Mouse (Mus musculus): Measurements from ENCODE around the gene D17H6S53E. TPM values are rescaled to one million over a fixed set of nuclear protein-coding genes. Genes with fewer than 3 reads are reported as not detected.

Gene D17H6S53E
- polyA plus RNA-seq, 1 experiment from 2014 or later: 2.7 TPM

GRCm38 (mm10) chr17:35166352-35167035 is 40.3 kb downstream of the D17H6S53E start:
- WGBS (ENCODE audit: insufficient replicate concordance): 69% methylated on average over 8 of the region's 8 CpGs
- Histone ChIP-seq H3K27ac (ENCODE audit: low read length) (no peak overlapping the region), H3K4me2 (ENCODE audit: low read depth, low read length) (no peak overlapping the region)

GRCm38 (mm10) chr17:35167794-35168193 is 41.6 kb downstream of the D17H6S53E start:
- no peak for ATAC-seq (ENCODE audit: low read depth)
- no peak overlapping the region for H3K9ac ChIP-seq (ENCODE audit: low read depth, low read length)
- no peak overlapping the region for H3K4me3 ChIP-seq (ENCODE audit: low read depth, low read length)
- H3K4me1 ChIP-seq (ENCODE audit: control insufficient read depth, low read depth, low read length): peaks cover 17% of the 10 kb centered on the region
- H3K27me3 ChIP-seq (ENCODE audit: control insufficient read depth, insufficient read depth, low read depth, low read length): no peaks in the 10 kb centered on the region
- no peaks in the 10 kb centered on the region for H3K9me3 ChIP-seq (replicated peaks; ENCODE audit: control insufficient read depth, low read length)
- no peak overlapping the region for H3K27ac ChIP-seq (ENCODE audit: low read length)
- WGBS (ENCODE audit: insufficient replicate concordance): 68% methylated on average over 7 of the region's 7 CpGs
- no peaks in the 10 kb centered on the region for H3K36me3 ChIP-seq (ENCODE audit: control insufficient read depth, insufficient read depth)
- no peak overlapping the region for H3K4me2 ChIP-seq (ENCODE audit: low read depth, low read length)

More at GRCm38 (mm10) chr17:35166352-35167035, 40.3 kb downstream of the D17H6S53E start:
- Histone ChIP-seq H3K27me3 (ENCODE audit: control insufficient read depth, insufficient read depth, low read depth, low read length) (no peaks in the 10 kb centered on the region), H3K4me3 (ENCODE audit: low read depth, low read length) (no peak overlapping the region), H3K9ac (ENCODE audit: low read depth, low read length) (no peak overlapping the region), H3K36me3 (ENCODE audit: control insufficient read depth, insufficient read depth) (peaks cover 7% of the 10 kb centered on the region), H3K9me3 (replicated peaks; ENCODE audit: control insufficient read depth, low read length) (no peaks in the 10 kb centered on the region), H3K4me1 (ENCODE audit: control insufficient read depth, low read depth, low read length) (peaks cover 25% of the 10 kb centered on the region)
- ATAC-seq (ENCODE audit: low read depth): no peak

- no peak for ATAC-seq (ENCODE audit: low read depth)
- Histone ChIP-seq H3K4me3 (ENCODE audit: low read depth, low read length) (no peak overlapping the region), H3K36me3 (ENCODE audit: control insufficient read depth, insufficient read depth) (no peaks in the 10 kb centered on the region), H3K9me3 (replicated peaks; ENCODE audit: control insufficient read depth, low read length) (no peaks in the 10 kb centered on the region), H3K4me1 (ENCODE audit: control insufficient read depth, low read depth, low read length) (peaks cover 8% of the 10 kb centered on the region), H3K27me3 (ENCODE audit: control insufficient read depth, insufficient read depth, low read depth, low read length) (no peaks in the 10 kb centered on the region), H3K27ac (ENCODE audit: low read length) (no peak overlapping the region), H3K4me2 (ENCODE audit: low read depth, low read length) (no peak overlapping the region), H3K9ac (ENCODE audit: low read depth, low read length) (no peak overlapping the region)
- 9% methylated on average over 4 of the region's 4 CpGs for WGBS (ENCODE audit: insufficient replicate concordance)
These were observed 42.5 kb downstream of the D17H6S53E start for GRCm38 (mm10) chr17:35168541-35169207.

- Histone ChIP-seq H3K27me3 (ENCODE audit: control insufficient read depth, insufficient read depth, low read depth, low read length) (no peaks in the 10 kb centered on the region), H3K4me1 (ENCODE audit: control insufficient read depth, low read depth, low read length) (no peaks in the 10 kb centered on the region), H3K9ac (ENCODE audit: low read depth, low read length) (no peak overlapping the region), H3K36me3 (ENCODE audit: control insufficient read depth, insufficient read depth) (no peaks in the 10 kb centered on the region), H3K4me3 (ENCODE audit: low read depth, low read length) (no peak overlapping the region), H3K4me2 (ENCODE audit: low read depth, low read length) (no peak overlapping the region), H3K27ac (ENCODE audit: low read length) (no peak overlapping the region), H3K9me3 (replicated peaks; ENCODE audit: control insufficient read depth, low read length) (no peaks in the 10 kb centered on the region)
- ATAC-seq (ENCODE audit: low read depth): no peak
- 49% methylated on average over 11 of the region's 11 CpGs for WGBS (ENCODE audit: insufficient replicate concordance)
These were observed 46.5 kb downstream of the D17H6S53E start for GRCm38 (mm10) chr17:35172445-35173234.

GRCm38 (mm10) chr17:35173329-35173728 is 47.2 kb downstream of the D17H6S53E start:
- Histone ChIP-seq H3K4me1 (ENCODE audit: control insufficient read depth, low read depth, low read length) (no peaks in the 10 kb centered on the region), H3K36me3 (ENCODE audit: control insufficient read depth, insufficient read depth) (no peaks in the 10 kb centered on the region), H3K9me3 (replicated peaks; ENCODE audit: control insufficient read depth, low read length) (no peaks in the 10 kb centered on the region), H3K9ac (ENCODE audit: low read depth, low read length) (no peak overlapping the region), H3K27me3 (ENCODE audit: control insufficient read depth, insufficient read depth, low read depth, low read length) (no peaks in the 10 kb centered on the region), H3K4me2 (ENCODE audit: low read depth, low read length) (no peak overlapping the region), H3K4me3 (ENCODE audit: low read depth, low read length) (no peak overlapping the region), H3K27ac (ENCODE audit: low read length) (no peak overlapping the region)
- no peak for ATAC-seq (ENCODE audit: low read depth)
- WGBS (ENCODE audit: insufficient replicate concordance): 38% methylated on average over 3 of the region's 3 CpGs

GRCm38 (mm10) chr17:35174201-35174977 is 48.2 kb downstream of the D17H6S53E start:
- H3K9ac ChIP-seq (ENCODE audit: low read depth, low read length): no peak overlapping the region
- H3K4me2 ChIP-seq (ENCODE audit: low read depth, low read length): no peak overlapping the region
- H3K4me1 ChIP-seq (ENCODE audit: control insufficient read depth, low read depth, low read length): no peaks in the 10 kb centered on the region
- 50% methylated on average over 8 of the region's 8 CpGs for WGBS (ENCODE audit: insufficient replicate concordance)
- no peak for ATAC-seq (ENCODE audit: low read depth)
- no peaks in the 10 kb centered on the region for H3K9me3 ChIP-seq (replicated peaks; ENCODE audit: control insufficient read depth, low read length)
- H3K27me3 ChIP-seq (ENCODE audit: control insufficient read depth, insufficient read depth, low read depth, low read length): no peaks in the 10 kb centered on the region
- no peak overlapping the region for H3K27ac ChIP-seq (ENCODE audit: low read length)
- H3K36me3 ChIP-seq (ENCODE audit: control insufficient read depth, insufficient read depth): no peaks in the 10 kb centered on the region
- H3K4me3 ChIP-seq (ENCODE audit: low read depth, low read length): no peak overlapping the region

GRCm38 (mm10) chr17:35175382-35175781 is 49.2 kb downstream of the D17H6S53E start:
- H3K4me3 ChIP-seq (ENCODE audit: low read depth, low read length): no peak overlapping the region
- 60% methylated on average over 6 of the region's 6 CpGs for WGBS (ENCODE audit: insufficient replicate concordance)

GRCm38 (mm10) chr17:35175968-35176367 is 49.8 kb downstream of the D17H6S53E start, which contains the start of gene Aif1:
TSS of gene Aif1 (minus strand) at chr17:35176068.
- Histone ChIP-seq H3K36me3 (ENCODE audit: control insufficient read depth, insufficient read depth) (no peaks in the 10 kb centered on the region), H3K27ac (ENCODE audit: low read length) (no peak within 1 kb of the TSS), H3K9me3 (replicated peaks; ENCODE audit: control insufficient read depth, low read length) (no peaks in the 10 kb centered on the region), H3K4me1 (ENCODE audit: control insufficient read depth, low read depth, low read length) (no peaks in the 10 kb centered on the region), H3K9ac (ENCODE audit: low read depth, low read length) (no peak within 1 kb of the TSS), H3K4me3 (ENCODE audit: low read depth, low read length) (no peak within 1 kb of the TSS), H3K4me2 (ENCODE audit: low read depth, low read length) (no peak within 1 kb of the TSS), H3K27me3 (ENCODE audit: control insufficient read depth, insufficient read depth, low read depth, low read length) (no peaks in the 10 kb centered on the region)
- no peak for ATAC-seq (ENCODE audit: low read depth)
- WGBS (ENCODE audit: insufficient replicate concordance): 49% methylated on average over 2 of the region's 2 CpGs

More at GRCm38 (mm10) chr17:35175382-35175781, 49.2 kb downstream of the D17H6S53E start:
- H3K9ac ChIP-seq (ENCODE audit: low read depth, low read length): no peak overlapping the region
- no peaks in the 10 kb centered on the region for H3K27me3 ChIP-seq (ENCODE audit: control insufficient read depth, insufficient read depth, low read depth, low read length)
- H3K4me1 ChIP-seq (ENCODE audit: control insufficient read depth, low read depth, low read length): no peaks in the 10 kb centered on the region
- H3K36me3 ChIP-seq (ENCODE audit: control insufficient read depth, insufficient read depth): no peaks in the 10 kb centered on the region
- no peak for ATAC-seq (ENCODE audit: low read depth)
- H3K27ac ChIP-seq (ENCODE audit: low read length): no peak overlapping the region
- H3K9me3 ChIP-seq (replicated peaks; ENCODE audit: control insufficient read depth, low read length): no peaks in the 10 kb centered on the region
- H3K4me2 ChIP-seq (ENCODE audit: low read depth, low read length): no peak overlapping the region

All from liver, embryonic 16.5 days (tissue).